Mouse (Mus musculus) urinary bladder, postnatal 4 days (tissue): ENCODE measurements at regions not wholly inside any gene's neighbourhood (a gene's known extent, or its start where the extent isn't known, plus 50 kb on each side); places are given as distances from the start of the nearest gene placed in this dataset.

ENCODE experiments used
- DNase-seq, 2 experiments: peaks; one replicate each; pipeline ENCODE4 v3.0.0; 2021 to 2022; ENCODE audit warnings: low spot score in 2 of 2

DNA sequence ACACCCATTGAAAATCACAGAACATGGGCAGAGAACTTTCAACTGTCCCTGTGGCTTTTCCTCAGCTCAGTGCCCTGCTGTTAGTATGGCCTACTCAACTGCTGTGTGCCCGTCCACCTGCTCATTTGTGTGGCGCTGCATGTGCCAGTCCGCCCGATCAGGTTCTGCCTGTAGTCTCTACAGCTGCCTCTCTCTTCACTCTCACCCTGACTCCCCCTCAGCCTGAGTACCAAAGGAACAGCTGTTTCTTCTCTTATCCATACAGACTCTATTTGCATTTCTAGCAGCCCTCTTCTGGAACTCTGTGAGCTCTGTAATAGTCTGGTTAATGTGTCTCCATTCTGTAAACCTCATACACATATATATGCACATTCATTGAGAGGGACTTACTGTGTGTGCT lies 329.1 kb upstream of the Spred2 start:
- no peak for DNase-seq

DNA sequence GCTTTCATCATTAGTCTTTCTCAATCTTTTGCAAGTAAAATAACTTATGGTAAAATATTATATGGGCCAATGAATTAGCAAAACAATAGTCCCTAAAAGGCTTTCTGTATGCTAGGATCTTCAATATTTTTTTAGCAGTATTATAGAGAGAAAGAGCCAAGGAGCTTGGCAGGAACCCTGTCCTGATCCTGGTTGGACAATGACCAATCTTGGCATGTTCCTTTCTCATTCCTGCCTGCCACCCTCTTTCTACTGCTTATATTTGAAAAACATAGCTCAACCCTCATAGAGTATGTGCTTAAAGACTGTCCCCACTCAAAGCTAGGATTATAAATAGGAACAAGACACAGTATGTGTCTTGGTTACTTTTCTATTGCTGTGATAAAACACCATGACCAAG lies 327.8 kb upstream of the Spred2 start:
- DNase-seq, result no peak

DNA sequence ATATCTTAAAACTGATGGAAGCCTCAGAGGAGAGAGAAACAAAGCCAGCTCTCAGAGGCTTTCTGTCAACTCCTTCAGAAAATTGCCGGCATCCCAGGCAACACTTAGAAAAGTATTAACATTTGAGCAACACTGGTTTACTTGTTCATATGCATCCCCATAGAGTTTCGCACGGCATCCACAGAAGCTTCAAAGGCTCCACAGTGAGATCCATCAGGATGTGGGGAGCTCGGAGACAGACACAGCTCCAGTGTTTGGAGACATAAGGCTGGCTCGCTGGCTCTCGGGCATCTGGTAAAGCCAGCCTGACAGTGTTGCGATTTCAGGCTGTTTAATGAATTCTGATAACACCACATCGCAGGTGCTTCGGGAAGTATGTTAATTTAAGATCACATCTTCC lies 324.7 kb upstream of the Spred2 start:
- DNase-seq, result no peak

DNA sequence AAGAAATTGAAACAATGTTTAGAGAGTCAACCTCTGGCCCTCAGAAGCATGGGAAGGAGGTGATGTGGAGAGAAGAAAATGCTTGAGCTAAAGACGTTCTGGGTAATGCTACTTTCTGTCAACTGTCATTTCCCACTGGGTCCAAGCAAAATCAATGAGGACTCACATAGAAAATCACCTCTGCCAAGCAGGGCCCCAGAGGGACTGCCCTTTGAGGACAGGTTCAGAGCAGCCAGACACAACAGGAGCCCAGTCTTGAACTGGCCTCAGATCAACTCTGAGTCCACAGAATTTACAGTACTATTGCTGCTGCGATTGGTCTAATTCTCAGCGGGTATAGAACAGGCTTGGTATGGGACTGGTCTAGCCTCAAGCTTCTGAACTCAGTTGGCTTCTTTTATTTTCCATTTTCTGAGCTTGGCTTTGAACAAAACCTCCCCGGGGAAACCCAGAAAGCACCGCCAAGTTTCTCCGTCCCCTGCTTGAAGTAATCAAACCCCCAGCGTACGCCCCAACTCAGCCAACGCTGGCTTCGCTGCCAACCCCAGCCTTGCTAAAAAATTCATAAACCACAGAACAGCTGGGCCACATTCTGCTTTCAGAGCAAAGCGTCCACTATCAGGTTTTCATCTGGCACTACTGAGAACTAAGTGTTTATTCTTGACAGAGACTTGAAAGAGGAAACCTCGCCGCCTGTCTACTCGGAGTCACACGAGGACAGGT lies 322.8 kb upstream of the Spred2 start:
- peak; percentile 29 to 63 for DNase-seq

DNA sequence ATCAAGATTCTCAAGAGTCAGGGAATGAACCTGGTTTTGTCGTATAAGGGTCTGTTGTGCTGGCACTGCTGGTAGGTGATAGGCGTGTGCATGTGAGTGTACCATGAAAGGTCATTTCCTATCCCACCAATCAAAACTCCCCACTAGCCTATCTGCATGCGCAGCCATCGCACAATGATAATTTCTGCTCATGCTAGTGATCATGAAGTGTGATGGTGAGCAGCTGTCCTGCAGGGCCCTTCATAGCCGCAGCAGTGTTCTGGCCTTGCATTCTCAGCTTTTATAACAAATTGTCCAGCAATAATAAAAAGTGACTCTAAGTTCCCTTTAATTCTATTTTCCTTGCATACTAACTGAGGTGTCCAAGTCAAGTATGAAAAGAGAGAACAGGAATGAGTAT lies 321.7 kb upstream of the Spred2 start:
- no peak for DNase-seq

DNA sequence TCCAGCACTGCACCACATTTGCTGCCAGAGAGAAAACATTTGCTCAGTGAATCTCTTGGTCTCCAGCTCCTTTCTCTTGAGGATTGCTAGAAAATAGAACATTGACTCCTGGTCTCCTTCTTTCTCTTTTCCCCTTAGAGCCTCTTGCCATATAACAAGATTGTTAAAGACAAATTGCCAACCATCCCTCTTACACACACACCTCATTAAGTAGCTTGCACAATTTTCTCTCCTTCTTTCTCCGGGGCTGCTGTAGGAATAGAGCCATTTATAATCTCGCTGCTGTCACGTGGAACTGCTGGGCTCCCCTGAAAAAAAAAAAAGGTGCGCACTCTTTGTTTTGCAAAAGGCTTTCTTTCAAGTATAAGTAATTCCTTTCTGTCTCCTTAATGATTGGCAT lies 318.6 kb upstream of the Spred2 start:
- DNase-seq, result no peak

DNA sequence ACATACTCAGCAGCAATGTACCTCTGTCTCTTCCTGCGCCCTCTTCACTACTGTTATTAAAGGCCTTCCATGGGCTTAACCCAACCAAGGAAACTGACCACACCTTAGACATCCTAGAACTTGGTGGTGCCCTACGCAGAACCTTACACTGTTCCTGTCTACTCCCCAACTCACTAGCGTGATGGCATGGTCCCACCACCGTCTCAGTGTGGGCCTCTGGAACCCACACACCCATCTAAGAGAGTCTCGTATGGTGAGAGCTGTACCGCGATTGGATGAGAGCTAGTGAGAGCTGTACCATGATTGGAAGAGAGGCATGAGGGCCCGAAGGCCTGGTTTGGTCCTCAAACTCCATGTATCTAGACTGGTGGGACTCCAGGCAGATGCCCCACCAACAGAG lies 317.2 kb upstream of the Spred2 start:
- DNase-seq, result no peak

DNA sequence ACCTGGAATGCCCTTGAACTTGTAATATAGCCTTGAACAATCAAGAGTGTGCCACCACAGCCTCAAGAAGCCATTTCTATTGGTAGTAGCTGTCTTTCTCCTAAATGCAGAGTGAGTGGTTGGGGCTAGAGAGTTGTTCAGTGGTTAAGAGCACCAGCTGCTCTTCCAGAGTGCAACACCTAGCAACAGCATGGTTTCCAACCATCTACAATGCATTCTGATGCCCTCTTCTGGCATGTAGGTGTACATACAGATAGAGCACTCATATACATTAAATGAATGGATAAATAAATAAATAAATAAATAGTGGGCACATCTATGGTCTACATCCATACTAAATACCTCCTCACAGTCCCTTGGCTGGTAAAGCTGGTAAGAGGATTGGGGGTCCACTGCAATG lies 316.2 kb upstream of the Spred2 start:
- DNase-seq, result no peak

DNA sequence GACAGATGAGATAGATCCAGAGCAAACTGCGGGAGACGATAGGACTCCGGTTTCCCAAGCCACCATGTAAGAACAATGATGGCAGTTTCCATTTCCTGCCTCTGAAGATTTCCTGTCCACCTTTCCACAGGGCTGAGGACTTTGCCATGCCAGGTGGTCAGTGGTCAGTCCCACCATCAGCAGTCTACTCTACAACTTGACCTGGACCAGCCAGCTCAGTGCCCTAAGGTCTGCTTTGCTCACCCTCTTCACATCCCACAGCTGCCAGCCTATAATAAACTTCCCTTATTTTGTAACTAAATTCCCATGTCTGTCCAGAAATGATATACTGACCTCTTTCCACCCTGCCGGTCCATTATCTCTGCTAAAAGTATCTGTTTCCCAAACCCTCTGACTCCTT lies 315.7 kb upstream of the Spred2 start:
- no peak for DNase-seq

DNA sequence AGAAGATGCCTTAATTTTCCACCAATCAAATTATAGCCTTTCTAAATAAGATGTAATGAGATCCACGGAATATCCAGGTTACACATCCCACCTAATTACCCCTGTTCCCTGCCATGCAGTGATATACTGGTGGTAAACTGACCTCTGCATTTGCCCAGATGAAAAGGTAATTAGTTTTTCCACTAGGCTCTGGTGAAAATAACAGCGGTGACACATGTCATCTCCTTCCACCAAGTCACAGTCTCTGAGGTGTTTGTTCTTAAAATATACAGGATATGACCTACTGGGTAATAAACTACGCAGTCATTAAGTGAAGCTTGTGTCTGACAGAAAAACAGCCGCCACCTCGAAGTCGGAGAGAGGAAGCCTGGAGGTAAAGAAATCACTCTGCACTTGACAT lies 313.6 kb upstream of the Spred2 start:
- DNase-seq, result no peak

DNA sequence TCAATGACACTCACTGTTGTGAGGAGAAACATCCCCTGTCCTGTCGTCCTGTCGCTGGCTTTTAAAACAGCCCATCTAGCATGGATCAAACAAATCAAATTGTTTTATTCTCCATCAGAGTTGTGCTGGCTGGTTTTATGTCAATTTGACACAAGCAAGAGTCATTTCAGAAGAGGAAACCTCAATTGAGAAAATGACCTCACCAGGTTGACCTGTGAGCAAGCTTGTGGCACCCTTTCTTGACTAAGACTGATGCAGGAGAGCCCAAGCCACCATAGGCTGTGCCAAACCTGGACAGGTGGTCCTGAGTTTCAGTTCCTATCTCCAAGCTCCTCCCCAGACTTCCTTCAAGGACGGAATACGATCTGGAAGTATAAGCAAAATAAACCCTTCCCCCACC lies 313.0 kb upstream of the Spred2 start:
- DNase-seq, result no peak

DNA sequence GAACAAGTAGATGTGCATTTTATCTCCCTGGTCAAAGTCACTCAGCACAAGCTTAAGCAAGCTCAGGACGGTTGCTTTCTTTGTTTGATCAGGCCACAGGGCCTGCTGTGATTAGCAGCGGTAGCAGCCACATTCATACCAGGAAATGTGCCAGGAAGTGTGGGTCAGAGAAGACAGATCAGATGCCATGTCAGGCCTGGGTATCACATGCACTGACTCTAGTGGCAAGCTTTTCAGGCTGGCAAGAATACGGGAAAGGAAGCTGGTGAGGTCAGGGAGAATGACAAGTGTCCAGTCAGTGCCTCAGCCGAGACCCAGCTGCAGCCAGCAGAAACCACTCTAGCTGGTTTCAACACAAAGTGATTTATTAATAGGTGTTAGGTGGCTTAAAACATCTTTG lies 307.7 kb upstream of the Spred2 start:
- no peak for DNase-seq

DNA sequence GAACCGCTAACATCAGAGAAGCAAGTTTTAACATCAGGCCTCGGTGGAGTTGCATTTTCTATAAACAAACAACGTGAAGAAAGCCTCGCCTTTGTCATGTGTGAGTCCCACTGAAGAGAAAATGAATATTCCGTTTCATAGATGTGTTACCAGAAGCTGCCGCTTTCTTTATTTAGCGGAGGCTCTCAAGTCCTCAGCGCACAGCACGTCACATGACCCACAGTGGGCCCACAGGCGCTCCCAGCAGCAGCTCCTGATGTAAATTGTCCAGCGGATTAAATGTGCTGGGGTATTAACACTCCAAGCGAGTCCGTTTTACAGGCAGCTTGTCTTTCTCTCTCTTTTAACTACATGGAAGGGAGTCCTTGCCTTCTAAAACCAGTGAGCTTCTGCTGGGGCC lies 304.7 kb upstream of the Spred2 start:
- DNase-seq, result no peak

DNA sequence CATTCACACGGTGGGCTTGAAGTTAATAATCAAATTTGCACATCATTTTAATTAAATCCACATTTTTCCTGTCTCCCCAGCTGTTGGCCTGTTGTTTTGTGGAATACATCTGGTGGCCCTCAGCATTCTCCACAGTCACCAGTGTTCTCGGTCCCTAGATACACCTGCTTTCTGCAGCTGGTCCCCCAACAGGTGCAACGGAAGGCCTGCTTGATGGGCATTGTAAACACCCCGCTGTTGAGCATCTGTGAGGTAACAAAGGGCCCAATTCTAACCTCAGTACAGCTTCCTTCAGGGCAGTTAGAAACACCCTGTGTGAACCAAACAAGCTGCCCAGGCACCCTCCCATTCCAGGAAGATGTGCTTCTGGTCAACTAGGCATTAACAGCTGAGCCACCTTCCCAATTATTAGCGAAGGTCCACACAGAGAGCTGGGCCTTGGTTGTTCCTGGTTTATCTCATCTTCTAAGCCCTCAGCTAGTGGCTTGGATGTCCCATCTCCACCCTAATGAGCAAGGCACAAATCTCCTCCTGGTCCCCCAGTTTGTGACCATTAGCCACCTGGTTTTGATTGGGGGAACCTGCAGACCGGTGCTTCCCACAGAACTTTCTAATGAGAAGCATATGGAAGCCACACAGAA lies 293.0 kb upstream of the Spred2 start:
- no peak for DNase-seq

DNA sequence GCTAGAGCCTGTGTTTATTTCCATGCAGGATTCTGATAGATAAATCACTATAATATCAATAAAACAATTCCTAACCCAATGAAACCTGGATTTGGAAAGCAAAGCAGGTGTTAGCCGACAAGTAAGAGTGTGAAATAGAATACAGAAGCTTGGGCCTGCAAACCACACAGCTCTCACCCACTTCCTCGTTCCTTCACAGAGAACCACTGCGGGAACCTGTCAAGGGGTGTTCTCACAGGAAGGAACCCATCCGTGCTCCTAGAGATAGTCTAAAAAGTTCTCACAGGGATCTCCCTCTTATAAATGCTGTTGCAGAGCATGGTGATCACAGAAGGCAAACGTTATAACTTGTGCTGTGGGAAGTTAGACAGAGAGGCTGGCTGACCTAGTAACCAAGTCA lies 291.7 kb upstream of the Spred2 start:
- no peak for DNase-seq

DNA sequence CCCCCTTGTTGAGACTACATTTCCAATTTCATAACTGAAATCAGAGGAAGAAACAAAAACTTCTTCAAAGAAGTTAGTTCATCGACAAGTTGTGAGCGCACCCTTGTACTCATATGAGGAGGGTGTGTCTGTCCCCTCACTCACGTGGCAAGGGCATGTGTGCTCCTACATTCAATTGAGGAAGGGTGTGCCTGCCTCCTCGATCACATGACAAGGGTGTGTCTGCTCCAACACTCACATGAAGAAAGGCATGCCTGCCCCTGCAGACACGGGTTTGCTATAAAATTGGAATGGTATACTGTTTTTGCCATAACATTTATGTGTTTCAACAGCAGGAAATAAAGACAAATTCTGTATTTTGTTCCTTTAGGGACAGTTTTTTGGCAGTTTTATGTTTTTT lies 290.6 kb upstream of the Spred2 start:
- DNase-seq, result no peak

DNA sequence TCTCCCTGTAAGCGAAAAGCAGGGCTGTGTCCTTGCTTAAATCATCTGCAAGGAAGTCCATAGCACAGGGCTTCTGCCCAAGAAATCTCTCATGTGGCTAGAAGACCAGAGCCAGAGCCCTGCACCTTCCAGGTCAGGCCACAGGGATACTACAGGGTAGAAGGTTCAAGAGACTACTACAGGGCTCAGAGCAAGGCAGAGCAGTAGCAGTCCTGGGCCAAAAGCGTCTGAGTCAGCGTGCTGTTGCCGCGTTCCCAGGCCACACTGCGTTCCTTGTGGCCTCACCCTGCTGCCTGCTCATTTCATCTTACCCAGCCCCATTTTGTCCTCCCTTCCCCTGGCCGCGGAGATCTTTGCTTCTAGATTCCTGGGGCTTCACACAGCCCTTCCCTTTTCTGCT lies 283.0 kb upstream of the Spred2 start:
- no peak for DNase-seq

DNA sequence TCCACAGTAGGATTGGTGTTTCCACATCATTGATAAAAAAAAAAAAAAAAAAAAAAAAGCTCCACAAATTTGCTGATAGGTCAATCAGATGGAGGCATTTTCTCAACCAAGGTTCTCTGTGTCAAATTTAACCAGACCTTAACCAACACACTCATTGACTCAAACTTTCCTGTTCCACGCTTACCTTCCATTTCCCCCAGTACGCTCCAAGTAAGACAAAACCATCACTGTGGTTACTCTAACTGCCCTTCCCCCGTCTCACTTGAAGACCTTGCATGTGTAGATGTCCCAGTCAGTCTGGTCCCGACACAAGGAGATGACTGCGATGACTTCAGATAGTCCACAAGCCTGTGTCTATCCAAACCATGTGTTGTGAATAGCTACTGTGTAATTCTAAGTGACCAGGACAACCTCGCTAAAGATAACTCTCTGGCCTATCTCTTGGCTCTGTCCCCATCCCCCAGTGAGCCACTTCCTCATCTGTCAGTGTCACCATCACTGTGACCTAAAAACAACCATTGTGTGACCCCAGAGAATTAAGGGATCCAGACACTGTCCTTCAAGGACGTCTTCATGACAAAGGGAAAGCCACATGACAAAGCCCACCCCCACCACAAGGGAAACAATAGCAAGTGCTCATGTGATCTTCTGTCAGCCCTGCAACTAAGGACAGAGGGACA lies 279.9 kb upstream of the Spred2 start:
- no peak for DNase-seq

DNA sequence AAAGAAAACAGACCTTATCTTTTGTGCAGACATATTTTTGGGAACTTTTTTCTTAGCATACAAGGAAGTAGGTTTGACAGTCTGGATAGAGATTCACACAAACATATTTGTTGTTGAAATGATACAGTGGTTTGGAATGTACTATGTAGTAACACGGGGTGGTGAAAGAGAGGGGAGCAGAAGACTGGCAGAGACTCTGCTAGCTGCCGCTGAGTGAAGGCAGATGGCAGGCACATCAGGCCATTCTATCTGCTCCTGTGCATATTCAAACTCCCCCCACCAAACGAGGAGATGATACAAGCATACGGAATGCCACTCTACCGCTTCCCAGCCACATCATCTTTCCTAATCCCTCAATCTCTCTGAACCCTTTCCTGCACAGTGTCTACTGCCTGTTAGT lies 279.1 kb upstream of the Spred2 start:
- no peak for DNase-seq

DNA sequence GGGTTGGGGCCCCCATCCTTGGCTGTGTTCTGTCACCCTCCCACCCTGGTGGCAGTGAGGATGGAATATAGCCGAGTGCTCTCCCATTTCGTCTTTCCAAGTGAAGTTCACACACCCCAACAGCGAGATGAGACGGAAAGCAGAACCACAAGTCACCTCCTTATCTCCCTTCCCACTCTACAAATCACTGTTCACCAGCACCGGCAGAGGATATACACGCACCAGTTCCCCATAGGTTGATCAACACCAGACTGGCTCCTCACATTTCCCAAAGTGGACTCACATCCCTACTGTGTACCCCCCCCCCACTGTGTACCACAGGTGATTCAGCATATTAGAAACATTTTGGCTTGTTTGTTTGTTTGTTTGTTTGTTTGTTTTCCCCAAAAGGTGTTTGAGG lies 272.7 kb upstream of the Spred2 start:
- no peak for DNase-seq

DNA sequence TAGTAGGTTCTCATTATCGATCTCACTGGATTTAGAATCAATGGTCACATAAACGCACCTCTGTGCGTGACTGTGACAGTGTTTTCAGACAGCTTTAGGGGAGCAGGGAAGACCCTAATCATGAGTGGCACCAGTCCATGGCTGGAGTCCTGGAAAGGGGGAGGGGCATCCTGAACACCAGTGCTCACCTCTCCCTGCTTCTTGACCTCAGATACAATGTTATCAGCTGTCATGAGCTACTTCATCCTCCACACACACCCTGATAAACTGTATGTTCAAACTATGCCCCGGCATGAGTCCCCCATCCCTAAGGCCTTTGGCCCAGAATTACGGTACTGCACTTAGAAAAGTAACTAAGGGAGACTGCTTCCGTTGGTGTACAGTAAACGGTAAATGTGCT lies 272.2 kb upstream of the Spred2 start:
- no peak for DNase-seq

DNA sequence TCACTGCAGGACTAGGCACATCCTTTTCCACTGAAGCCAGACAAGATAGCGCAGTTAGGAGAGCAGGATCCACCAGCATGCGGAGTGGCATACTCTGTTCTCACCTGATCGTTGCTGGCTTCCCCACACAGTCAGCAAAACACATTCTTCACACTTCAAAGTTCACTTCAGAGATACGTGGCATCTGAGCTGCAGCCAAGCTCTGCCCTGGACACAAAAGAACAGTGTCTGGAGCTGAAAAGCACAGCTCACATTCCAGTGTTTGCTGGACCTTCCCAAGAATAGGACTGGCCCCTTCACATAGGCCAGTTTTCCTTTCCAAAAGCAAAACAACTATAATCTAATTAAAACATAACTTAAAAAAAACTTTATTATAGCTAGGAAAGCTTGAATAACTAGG lies 264.7 kb upstream of the Spred2 start:
- DNase-seq, result no peak

DNA sequence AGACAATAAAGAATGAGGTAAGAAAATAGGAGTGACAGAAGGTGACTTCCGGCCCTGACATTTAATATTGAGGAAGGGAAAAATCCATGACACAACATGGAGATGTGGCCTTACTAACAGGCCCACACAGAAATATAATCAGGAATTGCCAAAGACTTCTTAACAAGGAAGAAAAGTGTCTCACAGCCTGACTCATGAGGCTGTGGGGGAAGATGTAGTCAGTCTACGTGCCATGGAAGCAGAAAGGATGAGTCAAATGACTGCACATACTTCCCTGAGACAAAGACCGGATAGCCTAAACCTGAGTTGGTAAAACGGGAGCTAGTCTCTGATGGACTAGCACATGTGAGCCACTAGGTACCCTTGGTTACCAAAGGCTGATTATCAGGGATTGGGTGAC lies 257.4 kb upstream of the Spred2 start:
- no peak for DNase-seq
